ENCODE assay signal across 19 mouse cellular contexts in the genomic region with DNA sequence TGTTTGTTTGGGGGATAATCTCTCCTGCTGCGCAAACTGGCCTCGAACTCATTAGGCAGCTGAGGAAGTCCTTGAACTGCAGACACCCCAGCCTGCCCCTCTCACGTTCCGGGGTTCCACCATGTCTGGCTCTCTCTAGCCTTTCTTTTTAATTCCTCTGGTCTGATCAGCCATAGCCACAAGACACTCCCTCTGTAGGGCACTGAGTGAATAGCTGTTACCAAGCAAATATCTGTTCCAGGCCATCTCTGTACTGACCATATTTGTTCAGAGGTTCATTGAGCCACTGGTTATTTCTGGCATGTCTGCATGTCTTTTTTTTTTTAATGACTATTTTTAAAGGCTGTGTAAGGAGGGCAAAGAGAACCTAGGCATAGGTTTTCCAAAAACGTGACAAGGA. TPM values are rescaled to one million over a fixed set of nuclear protein-coding genes. Genes with fewer than 3 reads are reported as not detected.
DNase-seq lines count a peak whose midpoint lies in the region; ATAC-seq and TF ChIP-seq lines count a peak whose summit lies in the region.
"Not testable (repeated sequence)": the region's sequence is repeated elsewhere in the genome, so short reads cannot be mapped to it uniquely, and the experiment has no call there.
"Had no signal": no experiment of that assay in that cellular context is flagged by ENCODE, and none has a peak within 500 bp of the region (broad histone marks: within the 10 kb centered on the region; RNA-seq: fewer than 3 reads in every experiment).

No protein-coding gene starts in this region.

- H3K4me2 ChIP-seq in kidney, postnatal 0 days (ENCODE audit: low read length) = not testable (repeated sequence)

- not testable (repeated sequence) for H3K9ac ChIP-seq in kidney, postnatal 0 days (ENCODE audit: low read depth, low read length)

- peak; percentile 51 to 54 for ATAC-seq in hematopoietic stem cell, adult 5-6 weeks (replicated peaks in 1 of 2; ENCODE audit: insufficient read depth in 1 of 2, low FRiP score in 2 of 2, low TSS enrichment in 1 of 2, low read depth in 1 of 2, poor library complexity in 2 of 2, severe bottlenecking in 2 of 2)
- ATAC-seq in kidney, postnatal 0 days (replicated peaks; ENCODE audit: low FRiP score, low read depth) = 0 out of 2 replicates have a peak, but pooled peaks have one; percentile 41

- not testable (repeated sequence) for H3K36me3 ChIP-seq in kidney, postnatal 0 days (ENCODE audit: insufficient read depth, low read length)

- H3K4me1 ChIP-seq in kidney, postnatal 0 days (replicated peaks; ENCODE audit: insufficient read depth, low read length) = not testable (repeated sequence)

- not testable (repeated sequence) for H3K27ac ChIP-seq in gastrocnemius, adult 2 months; kidney, postnatal 0 days

- not testable (repeated sequence) for H3K4me3 ChIP-seq in gastrocnemius, adult 2 months; kidney, postnatal 0 days (replicated peaks; ENCODE audit: low read depth, low read length)

- not testable (repeated sequence) for H3K9me3 ChIP-seq in kidney, postnatal 0 days (replicated peaks; ENCODE audit: low read length)

- WGBS in kidney, postnatal 0 days = 58% methylated on average over 5 of the region's 5 CpGs

- peak; percentile 25; the same call in 1 of the 2 replicates for TF ChIP-seq CTCF in gastrocnemius, adult 2 months (IDR thresholded peaks at IDR 0.05)
- TF ChIP-seq CTCF in kidney, postnatal 0 days (IDR thresholded peaks at IDR 0.05; ENCODE audit: low read depth) = peak; percentile 51

- intact Hi-C loops in gastrocnemius, adult 2 months (cut with DNase I) = not testable (repeated sequence)

- not testable (repeated sequence) for H3K27me3 ChIP-seq in kidney, postnatal 0 days (ENCODE audit: insufficient read depth, low read length)

- DNase-seq in MEL-GATA-1-ER (ENCODE audit: extremely low read depth, low read depth) = peak; percentile 21
- peak; percentile 20 for DNase-seq in embryo, embryonic 11 days
- not testable (repeated sequence) for DNase-seq in gastrocnemius, adult 2 months
- DNase-seq in kidney, postnatal 0 days (ENCODE audit: low spot score) = peak; percentile 25
- peak; percentile 19 for DNase-seq in lung, postnatal 10 days
- peak; percentile 27 for DNase-seq in retina, embryonic 14.5 days (ENCODE audit: low spot score)

RNA-seq across cellular contexts. Expression of gene Crtap, which starts 21.1 kb away (rescaled TPM):
- total RNA-seq in gastrocnemius, adult 2 months (2021) = 10 to 100 TPM in 1 of 2 experiments, 1 to 10 TPM in 1; 5.6 to 11.1 TPM
- total RNA-seq in hematopoietic stem cell, adult 5-6 weeks (2017) = 21.4 and 36.7 TPM in 2 replicates
- 133 and 140 TPM in 2 replicates for polyA plus RNA-seq in kidney, postnatal 0 days (2015; fragmentation: Nextera tagmentation; extraction: Ambion mirVana)

RNA-seq across cellular contexts. Expression of gene Glb1, which starts 31.5 kb away (rescaled TPM):
- 1 to 10 TPM; 3.2 to 4.4 TPM for total RNA-seq in gastrocnemius, adult 2 months (2021)
- total RNA-seq in hematopoietic stem cell, adult 5-6 weeks (2017) = 32.0 and 37.4 TPM in 2 replicates
- 77.9 and 85.5 TPM in 2 replicates for polyA plus RNA-seq in kidney, postnatal 0 days (2015; fragmentation: Nextera tagmentation; extraction: Ambion mirVana)

RNA-seq across cellular contexts. Expression of gene Tmppe, which starts 31.5 kb away (rescaled TPM):
- total RNA-seq in gastrocnemius, adult 2 months (2021) = 1 to 10 TPM; 1.5 to 1.6 TPM
- 6.9 and 8.0 TPM in 2 replicates for total RNA-seq in hematopoietic stem cell, adult 5-6 weeks (2017)
- 7.0 and 9.7 TPM in 2 replicates for polyA plus RNA-seq in kidney, postnatal 0 days (2015; fragmentation: Nextera tagmentation; extraction: Ambion mirVana)

RNA-seq across cellular contexts. Expression of gene Bcl2a1c, which starts 39.5 kb away (rescaled TPM):
- not detected for total RNA-seq in gastrocnemius, adult 2 months (2021)
- total RNA-seq in hematopoietic stem cell, adult 5-6 weeks (2017) = not detected in 2 replicates
- 0.50 TPM in 1 of 2 replicates, not detected in the other for polyA plus RNA-seq in kidney, postnatal 0 days (2015; fragmentation: Nextera tagmentation; extraction: Ambion mirVana)
- total RNA-seq: adrenal gland, adult 8-10 months; ES-E14; gastrocnemius, postnatal 4 days; heart, postnatal 14 days; layer of hippocampus, adult 8-10 months had no signal
- polyA plus RNA-seq: erythroblast, embryonic 14.5 days; hindbrain, embryonic 16.5 days; kidney, embryonic 16.5 days; limb, embryonic 12.5 days; liver, embryonic 16.5 days; neural tube, embryonic 15.5 days; small intestine, adult 2 months had no signal
